Mouse (Mus musculus): ENCODE results near the gene Btn1a1. TPM values are rescaled to one million over a fixed set of nuclear protein-coding genes. Genes with fewer than 3 reads are reported as not detected.

Btn1a1 gene
- polyA plus RNA-seq, 1 experiment, result 0.56 TPM

GRCm38 (mm10) chr13:23464841-23465366 is 797 bp downstream of the Btn1a1 start:
- Histone ChIP-seq H3K27me3 (ENCODE audit: control insufficient read depth, insufficient read depth, low read length) (peaks cover 3% of the 10 kb centered on the region), H3K4me3 (ENCODE audit: extremely low read depth, insufficient read depth, insufficient read length) (peak overlapping the region; percentile 31), H3K4me1 (ENCODE audit: control insufficient read depth, insufficient read depth, insufficient read length) (peaks cover 5% of the 10 kb centered on the region), H3K27ac (ENCODE audit: insufficient read depth, low read length) (no peak overlapping the region), H3K36me3 (ENCODE audit: control insufficient read depth, insufficient read depth, low read length) (no peaks in the 10 kb centered on the region)
- DNase-seq (ENCODE audit: low read depth in 1 of 2, low spot score in 2 of 2), result no peak
- TF ChIP-seq POLR2A (IDR thresholded peaks at IDR 0.05; ENCODE audit: low read depth, low read length) (no peak), CTCF (IDR thresholded peaks at IDR 0.05; ENCODE audit: extremely low read depth, insufficient read depth, insufficient read length, insufficient replicate concordance) (no peak)
- WGBS, result 8% methylated on average over 11 of the region's 11 CpGs

GRCm38 (mm10) chr13:23464224-23464637 is 1.5 kb downstream of the Btn1a1 start:
- Histone ChIP-seq H3K27me3 (ENCODE audit: control insufficient read depth, insufficient read depth, low read length) (peaks cover 3% of the 10 kb centered on the region), H3K36me3 (ENCODE audit: control insufficient read depth, insufficient read depth, low read length) (no peaks in the 10 kb centered on the region), H3K4me3 (ENCODE audit: extremely low read depth, insufficient read depth, insufficient read length) (peak overlapping the region; percentile 55), H3K4me1 (ENCODE audit: control insufficient read depth, insufficient read depth, insufficient read length) (peaks cover 5% of the 10 kb centered on the region), H3K27ac (ENCODE audit: insufficient read depth, low read length) (no peak overlapping the region)
- peak in 1 of 2 experiments; percentile 5 for DNase-seq (ENCODE audit: low read depth in 1 of 2, low spot score in 2 of 2)
- 1% methylated on average over 29 of the region's 29 CpGs for WGBS
- no peak for TF ChIP-seq CTCF (IDR thresholded peaks at IDR 0.05; ENCODE audit: extremely low read depth, insufficient read depth, insufficient read length, insufficient replicate concordance)
- TF ChIP-seq POLR2A (IDR thresholded peaks at IDR 0.05; ENCODE audit: low read depth, low read length), result no peak

- no peak overlapping the region for H3K27ac ChIP-seq (ENCODE audit: insufficient read depth, low read length)
- no peak for TF ChIP-seq POLR2A (IDR thresholded peaks at IDR 0.05; ENCODE audit: low read depth, low read length)
- no peak for TF ChIP-seq CTCF (IDR thresholded peaks at IDR 0.05; ENCODE audit: extremely low read depth, insufficient read depth, insufficient read length, insufficient replicate concordance)
- H3K27me3 ChIP-seq (ENCODE audit: control insufficient read depth, insufficient read depth, low read length), result peaks cover 3% of the 10 kb centered on the region
- no peak for DNase-seq (ENCODE audit: low read depth in 1 of 2, low spot score in 2 of 2)
- peak overlapping the region; percentile 55 for H3K4me3 ChIP-seq (ENCODE audit: extremely low read depth, insufficient read depth, insufficient read length)
- H3K4me1 ChIP-seq (ENCODE audit: control insufficient read depth, insufficient read depth, insufficient read length), result peaks cover 5% of the 10 kb centered on the region
- H3K36me3 ChIP-seq (ENCODE audit: control insufficient read depth, insufficient read depth, low read length), result no peaks in the 10 kb centered on the region
- 2% methylated on average over 21 of the region's 21 CpGs for WGBS
Measured at GRCm38 (mm10) chr13:23463381-23464223, 2.1 kb downstream of the Btn1a1 start.

- H3K27ac ChIP-seq (ENCODE audit: insufficient read depth, low read length), result no peak overlapping the region
Measured at GRCm38 (mm10) chr13:23462669-23463068, 3.0 kb downstream of the Btn1a1 start.

GRCm38 (mm10) chr13:23462063-23462462 is 3.6 kb downstream of the Btn1a1 start:
- Histone ChIP-seq H3K27me3 (ENCODE audit: control insufficient read depth, insufficient read depth, low read length) (peaks cover 3% of the 10 kb centered on the region), H3K36me3 (ENCODE audit: control insufficient read depth, insufficient read depth, low read length) (no peaks in the 10 kb centered on the region), H3K4me1 (ENCODE audit: control insufficient read depth, insufficient read depth, insufficient read length) (peaks cover 5% of the 10 kb centered on the region), H3K27ac (ENCODE audit: insufficient read depth, low read length) (no peak overlapping the region), H3K4me3 (ENCODE audit: extremely low read depth, insufficient read depth, insufficient read length) (no peak overlapping the region)
- no peak for DNase-seq (ENCODE audit: low read depth in 1 of 2, low spot score in 2 of 2)
- TF ChIP-seq POLR2A (IDR thresholded peaks at IDR 0.05; ENCODE audit: low read depth, low read length) (no peak), CTCF (IDR thresholded peaks at IDR 0.05; ENCODE audit: extremely low read depth, insufficient read depth, insufficient read length, insufficient replicate concordance) (no peak)
- WGBS, result 91% methylated on average over 4 of the region's 4 CpGs

More at GRCm38 (mm10) chr13:23462669-23463068, 3.0 kb downstream of the Btn1a1 start:
- Histone ChIP-seq H3K36me3 (ENCODE audit: control insufficient read depth, insufficient read depth, low read length) (no peaks in the 10 kb centered on the region), H3K4me3 (ENCODE audit: extremely low read depth, insufficient read depth, insufficient read length) (no peak overlapping the region), H3K27me3 (ENCODE audit: control insufficient read depth, insufficient read depth, low read length) (peaks cover 3% of the 10 kb centered on the region), H3K4me1 (ENCODE audit: control insufficient read depth, insufficient read depth, insufficient read length) (peaks cover 5% of the 10 kb centered on the region)
- DNase-seq (ENCODE audit: low read depth in 1 of 2, low spot score in 2 of 2), result no peak
- TF ChIP-seq POLR2A (IDR thresholded peaks at IDR 0.05; ENCODE audit: low read depth, low read length) (no peak), CTCF (IDR thresholded peaks at IDR 0.05; ENCODE audit: extremely low read depth, insufficient read depth, insufficient read length, insufficient replicate concordance) (no peak)

GRCm38 (mm10) chr13:23459264-23459846 is 6.3 kb downstream of the Btn1a1 start:
- DNase-seq (ENCODE audit: low read depth in 1 of 2, low spot score in 2 of 2), result no peak
- H3K4me3 ChIP-seq (ENCODE audit: extremely low read depth, insufficient read depth, insufficient read length), result no peak overlapping the region
- 73% methylated on average over 15 of the region's 15 CpGs for WGBS
- H3K27me3 ChIP-seq (ENCODE audit: control insufficient read depth, insufficient read depth, low read length), result peaks cover 3% of the 10 kb centered on the region
- H3K4me1 ChIP-seq (ENCODE audit: control insufficient read depth, insufficient read depth, insufficient read length), result peaks cover 5% of the 10 kb centered on the region; the same call in 1 of the 2 replicates
- no peaks in the 10 kb centered on the region for H3K36me3 ChIP-seq (ENCODE audit: control insufficient read depth, insufficient read depth, low read length)
- no peak for TF ChIP-seq CTCF (IDR thresholded peaks at IDR 0.05; ENCODE audit: extremely low read depth, insufficient read depth, insufficient read length, insufficient replicate concordance)
- no peak for TF ChIP-seq POLR2A (IDR thresholded peaks at IDR 0.05; ENCODE audit: low read depth, low read length)
- no peak overlapping the region for H3K27ac ChIP-seq (ENCODE audit: insufficient read depth, low read length)
